Mouse (Mus musculus) v-Abl transformed pro-B cells (cell line): ENCODE measurements around the gene Ttc27.

ENCODE experiments used
- in situ Hi-C, 2 experiments: fragments of 400-800 bp; cut with MboI; formaldehyde crosslinking; loops; one replicate each; pipeline ENCODE4 v1.15.1; 2025; ENCODE audit not compliant: unreplicated experiment in 2 of 2

The Ttc27 gene

GRCm38 (mm10) chr17:74749659-74750058 lies 32.1 kb downstream of the Ttc27 start:
- in situ Hi-C loops: loop anchor here in 1 of 2 experiments (25.0 kb wide), 2 partner anchors 263 to 613 kb away; partner anchors contain the start of gene Ltbp1

GRCm38 (mm10) chr17:74751026-74751425 lies 33.5 kb downstream of the Ttc27 start:
- in situ Hi-C loops: no loop called here

GRCm38 (mm10) chr17:74752906-74753627 lies 35.5 kb downstream of the Ttc27 start:
- in situ Hi-C loops: no loop called here

GRCm38 (mm10) chr17:74753628-74754104 lies 36.1 kb downstream of the Ttc27 start:
- in situ Hi-C loops: no loop called here

- in situ Hi-C loops: no loop called here
Observed at GRCm38 (mm10) chr17:74754369-74755118, 37.0 kb downstream of the Ttc27 start.

GRCm38 (mm10) chr17:74769390-74769811 lies 51.9 kb downstream of the Ttc27 start:
- in situ Hi-C loops: no loop called here

GRCm38 (mm10) chr17:74772364-74772763 lies 54.8 kb downstream of the Ttc27 start:
- in situ Hi-C loops: no loop called here

- in situ Hi-C loops: no loop called here
Observed at GRCm38 (mm10) chr17:74773556-74773955, 56.0 kb downstream of the Ttc27 start.

- in situ Hi-C loops: no loop called here
Observed at GRCm38 (mm10) chr17:74780133-74780532, 62.6 kb downstream of the Ttc27 start.

- in situ Hi-C loops: no loop called here
Observed at GRCm38 (mm10) chr17:74780627-74781026, 63.1 kb downstream of the Ttc27 start.

- in situ Hi-C loops: no loop called here
Observed at GRCm38 (mm10) chr17:74781911-74782310, 64.4 kb downstream of the Ttc27 start.

GRCm38 (mm10) chr17:74785586-74785985 lies 68.1 kb downstream of the Ttc27 start:
- in situ Hi-C loops: no loop called here

GRCm38 (mm10) chr17:74786198-74786734 lies 68.7 kb downstream of the Ttc27 start:
- in situ Hi-C loops: no loop called here

- in situ Hi-C loops: no loop called here
Observed at GRCm38 (mm10) chr17:74796023-74796699, 78.6 kb downstream of the Ttc27 start.

- in situ Hi-C loops: loop anchor here (25.0 kb wide), 2 partner anchors 562 to 737 kb away; no protein-coding TSS in a partner anchor
Observed at GRCm38 (mm10) chr17:74799865-74800264, 82.3 kb downstream of the Ttc27 start.

- in situ Hi-C loops: loop anchor here (25.0 kb wide), 2 partner anchors 560 to 735 kb away; no protein-coding TSS in a partner anchor
Observed at GRCm38 (mm10) chr17:74802765-74803164, 85.2 kb downstream of the Ttc27 start.

GRCm38 (mm10) chr17:74803835-74804234 lies 86.3 kb downstream of the Ttc27 start:
- in situ Hi-C loops: loop anchor here (25.0 kb wide), 2 partner anchors 558 to 733 kb away; no protein-coding TSS in a partner anchor

GRCm38 (mm10) chr17:74804321-74804930 lies 86.9 kb downstream of the Ttc27 start:
- in situ Hi-C loops: loop anchor here (25.0 kb wide), 2 partner anchors 558 to 733 kb away; no protein-coding TSS in a partner anchor

GRCm38 (mm10) chr17:74807509-74808248 lies 90.1 kb downstream of the Ttc27 start:
- in situ Hi-C loops: loop anchor here (5.0 to 25.0 kb wide), 3 partner anchors 210 to 730 kb away; no protein-coding TSS in a partner anchor
